In genomic region chr2:179979836-179980235, GRCm38 (mm10) we compare ENCODE assay signal across 11 mouse cellular contexts. TPM values are rescaled to one million over a fixed set of nuclear protein-coding genes. Genes with fewer than 3 reads are reported as not detected.
DNase-seq lines count a peak whose midpoint lies in the region; ATAC-seq and TF ChIP-seq lines count a peak whose summit lies in the region.
"Had no signal": no experiment of that assay in that cellular context is flagged by ENCODE, and none has a peak within 500 bp of the region (broad histone marks: within the 10 kb centered on the region; RNA-seq: fewer than 3 reads in every experiment).

No protein-coding gene starts in this region.

- H3K4me1 ChIP-seq in heart, embryonic 11.5 days (ENCODE audit: control insufficient read depth, insufficient read depth, low read length): peaks cover 19% of the 10 kb centered on the region
- 0 out of 2 replicates have a peak, but pooled peaks cover 3% of the 10 kb centered on the region for H3K4me1 ChIP-seq in stomach, postnatal 0 days (replicated peaks; ENCODE audit: control insufficient read depth, insufficient read depth)

- no peaks in the 10 kb centered on the region for H3K27me3 ChIP-seq in heart, embryonic 11.5 days (ENCODE audit: control insufficient read depth, insufficient read depth, low read length)
- H3K27me3 ChIP-seq in stomach, postnatal 0 days (ENCODE audit: control insufficient read depth, insufficient read depth, low read length): no peaks in the 10 kb centered on the region
- H3K27me3 ChIP-seq: midbrain, embryonic 13.5 days had no signal

- no peak overlapping the region for H3K9ac ChIP-seq in heart, embryonic 11.5 days (ENCODE audit: low read depth, low read length)
- no peak overlapping the region for H3K9ac ChIP-seq in stomach, postnatal 0 days (ENCODE audit: low read length)
- H3K9ac ChIP-seq: midbrain, embryonic 13.5 days had no signal

- H3K4me3 ChIP-seq in heart, embryonic 11.5 days (ENCODE audit: low read depth, low read length): no peak overlapping the region
- no peak overlapping the region for H3K4me3 ChIP-seq in stomach, postnatal 0 days (ENCODE audit: low read depth, low read length)
- H3K4me3 ChIP-seq: forebrain, embryonic 10.5 days; midbrain, embryonic 13.5 days had no signal

- ATAC-seq in heart, embryonic 11.5 days (replicated peaks; ENCODE audit: insufficient number of reproducible peaks, low FRiP score, low TSS enrichment): no peak
- ATAC-seq in stomach, postnatal 0 days (ENCODE audit: low FRiP score, low TSS enrichment): peak; percentile 40; the same call in 1 of the 2 replicates
- ATAC-seq: inflammation-experienced regulatory T-cells, adult 6 months; midbrain, embryonic 13.5 days had no signal

- no peaks in the 10 kb centered on the region for H3K36me3 ChIP-seq in heart, embryonic 11.5 days (ENCODE audit: control insufficient read depth, insufficient read depth, low read length)
- H3K36me3 ChIP-seq in stomach, postnatal 0 days (ENCODE audit: control insufficient read depth, insufficient read depth, low read length): no peaks in the 10 kb centered on the region
- H3K36me3 ChIP-seq: forebrain, embryonic 10.5 days; midbrain, embryonic 13.5 days had no signal

- H3K4me2 ChIP-seq in heart, embryonic 11.5 days: no peak overlapping the region
- H3K4me2 ChIP-seq in stomach, postnatal 0 days (replicated peaks; ENCODE audit: low read depth): no peak overlapping the region
- H3K4me2 ChIP-seq: midbrain, embryonic 13.5 days had no signal

- TF ChIP-seq CTCF in stomach, postnatal 0 days (IDR thresholded peaks at IDR 0.05; ENCODE audit: low read depth): no peak

- no peak overlapping the region for H3K27ac ChIP-seq in heart, embryonic 11.5 days (ENCODE audit: low read depth, low read length)
- H3K27ac ChIP-seq in stomach, postnatal 0 days (replicated peaks): no peak overlapping the region; the same call in 1 of the 2 replicates
- H3K27ac ChIP-seq: forebrain, embryonic 10.5 days; midbrain, embryonic 13.5 days had no signal

- TF ChIP-seq EP300 in stomach, postnatal 0 days (optimal IDR thresholded peaks at IDR 0.05): no peak

- no peaks in the 10 kb centered on the region for H3K9me3 ChIP-seq in heart, embryonic 11.5 days (replicated peaks; ENCODE audit: control insufficient read depth, low read length)
- no peaks in the 10 kb centered on the region for H3K9me3 ChIP-seq in stomach, postnatal 0 days (ENCODE audit: control insufficient read depth, low read length)
- H3K9me3 ChIP-seq: forebrain, embryonic 10.5 days; midbrain, embryonic 13.5 days had no signal

- peak; percentile 96 for DNase-seq in heart, adult 11 months
- DNase-seq in urinary bladder, postnatal 14 days (ENCODE audit: low spot score): peak; percentile 63
- no peak for DNase-seq in urinary bladder, postnatal 10 days (ENCODE audit: low spot score)
- peak; percentile 64 for DNase-seq in gastrocnemius, postnatal 25 days
- DNase-seq in stomach, postnatal 0 days (ENCODE audit: low spot score): no peak
- no peak for DNase-seq in spleen, postnatal 36 days (ENCODE audit: low spot score in 2 of 2)
- DNase-seq in thymus, postnatal 4 days: no peak

- 63% methylated on average over 8 of the region's 8 CpGs for WGBS in heart, embryonic 11.5 days (ENCODE audit: insufficient replicate concordance)
- 33% methylated on average over 8 of the region's 8 CpGs for WGBS in stomach, postnatal 0 days

RNA-seq across cellular contexts. Expression of gene Taf4, which starts 3.4 kb away (rescaled TPM):
- 3.3 and 4.2 TPM in 2 replicates for polyA plus RNA-seq in heart, embryonic 11.5 days (2014; fragmentation: Nextera tagmentation; extraction: Ambion mirVana)
- 1 to 10 TPM; 7.2 to 9.9 TPM for total RNA-seq in gastrocnemius, postnatal 25 days (2021)
- polyA plus RNA-seq in stomach, postnatal 0 days (2015; fragmentation: Nextera tagmentation; extraction: Ambion mirVana): 2.1 TPM in 2 replicates

RNA-seq across cellular contexts. Expression of gene Lsm14b, which starts 45.0 kb away (rescaled TPM):
- polyA plus RNA-seq in heart, embryonic 11.5 days (2014; fragmentation: Nextera tagmentation; extraction: Ambion mirVana): 3.9 and 4.3 TPM in 2 replicates
- total RNA-seq in gastrocnemius, postnatal 25 days (2021): 10 to 100 TPM; 39.7 to 43.9 TPM
- polyA plus RNA-seq in stomach, postnatal 0 days (2015; fragmentation: Nextera tagmentation; extraction: Ambion mirVana): 3.8 and 3.9 TPM in 2 replicates

Comparison
In these comparisons a context has a peak if more than half of its experiments do, and no peak if none do; other contexts are left out.
1. DNase-seq: peak in heart, adult 11 months (single experiment), urinary bladder, postnatal 14 days (single experiment) and gastrocnemius, postnatal 25 days (single experiment); none in urinary bladder, postnatal 10 days (single experiment), stomach, postnatal 0 days (single experiment), spleen, postnatal 36 days (0 of 2) and thymus, postnatal 4 days (single experiment).